Mouse (Mus musculus) 3T3-L1 (cell line): ENCODE data around the gene Fsip1.
"Not testable (repeated sequence)": the region's sequence is repeated elsewhere in the genome, so short reads cannot be mapped to it uniquely, and the experiment has no call there.

Experiments used
- DNase-seq: peaks from one replicate; pipeline ENCODE4 v3.0.0-alpha.2; 2015; ENCODE audit warnings: low read depth, low spot score

Gene Fsip1

GRCm38 (mm10) chr2:118174558-118175383 lies 82.0 kb downstream of the Fsip1 start:
- no peak for DNase-seq

GRCm38 (mm10) chr2:118168225-118168624 lies 88.5 kb downstream of the Fsip1 start:
- DNase-seq: peak; percentile 20

DNA sequence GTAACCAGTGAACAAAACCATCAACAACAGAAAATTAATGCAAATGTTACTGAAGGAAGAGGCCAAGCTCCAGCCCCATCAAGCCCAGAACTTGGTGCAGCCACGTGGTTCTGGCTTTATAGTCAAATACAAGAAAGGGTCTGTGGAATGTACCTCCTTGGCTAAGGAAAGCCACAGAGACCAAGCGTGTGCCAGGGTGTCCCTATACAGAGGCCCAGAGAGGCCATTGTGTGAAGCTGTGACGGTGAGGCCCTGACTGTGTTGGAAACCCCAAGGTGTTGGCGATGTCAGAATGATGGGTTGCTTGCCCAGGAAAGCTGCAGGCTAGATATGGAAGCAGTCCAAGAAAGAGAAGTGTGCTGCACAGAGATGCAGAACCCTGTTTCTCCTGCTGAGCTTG lies 89.0 kb downstream of the Fsip1 start:
- peak; percentile 36 for DNase-seq

DNA sequence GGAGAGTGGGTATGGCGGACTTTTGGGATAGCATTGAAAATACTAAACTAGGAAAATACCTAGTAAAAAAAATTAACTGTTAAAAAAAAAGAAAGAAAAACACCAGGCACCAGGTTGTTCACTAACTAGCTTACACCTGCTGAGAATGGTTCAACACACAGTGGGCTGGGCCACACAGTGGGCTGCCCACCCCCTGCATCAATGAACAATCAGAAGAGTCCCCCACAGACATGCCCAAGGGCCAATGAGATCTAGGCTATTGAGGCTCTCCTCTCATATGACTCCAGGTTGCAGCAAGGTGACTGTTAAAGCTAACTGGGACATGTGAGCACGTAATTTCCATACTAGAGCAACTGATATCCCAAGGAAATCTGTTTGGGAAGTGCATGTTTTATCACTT lies 91.1 kb downstream of the Fsip1 start:
- no peak for DNase-seq

DNA sequence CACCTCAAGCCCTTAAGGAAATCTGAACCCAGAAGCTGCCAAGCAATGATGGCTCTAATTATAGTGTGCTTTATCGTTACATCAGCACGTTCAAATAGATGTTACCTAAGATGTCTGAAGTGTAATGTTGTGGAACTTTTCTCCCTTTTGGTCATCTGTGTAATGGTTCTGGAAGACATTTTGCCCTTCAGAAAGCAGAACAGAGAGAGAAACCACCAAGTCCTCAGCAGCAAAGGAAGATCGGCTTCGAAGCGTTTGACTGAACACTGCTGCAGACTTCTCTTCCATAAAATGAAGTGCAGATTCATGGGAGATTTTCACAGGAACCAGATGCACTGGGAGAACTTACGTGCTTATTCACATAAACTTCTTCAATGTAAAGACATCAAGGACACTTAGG lies 92.6 kb downstream of the Fsip1 start:
- DNase-seq: no peak

GRCm38 (mm10) chr2:118162486-118162885 lies 94.3 kb downstream of the Fsip1 start:
- DNase-seq: no peak

DNA sequence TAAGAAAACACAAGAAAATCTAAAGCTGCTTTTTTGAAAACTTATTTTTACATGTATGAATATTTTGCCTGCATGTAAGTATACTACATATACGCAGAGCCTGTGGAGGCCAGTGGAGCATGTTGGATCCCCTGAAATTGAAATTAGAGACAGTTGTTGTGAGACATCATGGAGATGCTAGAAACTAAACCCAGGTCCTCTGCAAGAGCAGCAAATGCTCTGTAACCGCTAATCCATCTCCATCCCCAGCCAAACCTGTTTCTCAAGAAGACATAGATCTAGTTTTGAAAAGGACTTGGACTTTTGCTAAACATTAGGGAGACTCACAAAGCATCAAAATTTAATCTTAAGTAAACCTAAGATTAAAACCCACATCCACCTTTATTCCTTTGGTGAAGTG lies 95.8 kb downstream of the Fsip1 start:
- DNase-seq: no peak

DNA sequence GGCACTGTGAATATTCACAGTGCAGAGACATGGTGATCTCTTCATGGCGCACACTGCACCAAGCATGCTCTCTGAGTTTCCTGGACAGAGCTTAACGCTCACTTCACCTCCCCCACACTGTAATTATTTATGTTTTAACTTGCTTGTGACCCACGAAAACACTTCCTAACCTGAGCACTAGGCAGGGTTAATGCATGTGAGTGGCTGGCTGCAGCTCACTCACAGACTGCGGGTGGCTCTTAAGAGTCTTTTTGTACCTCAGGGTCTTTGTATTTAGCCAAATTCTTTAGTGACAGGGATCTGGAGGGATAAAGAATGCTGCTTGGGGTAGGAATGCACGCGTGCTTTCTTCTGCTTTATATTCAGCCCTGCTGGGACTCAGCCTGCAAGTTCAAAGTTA lies 96.2 kb downstream of the Fsip1 start:
- no peak for DNase-seq

DNA sequence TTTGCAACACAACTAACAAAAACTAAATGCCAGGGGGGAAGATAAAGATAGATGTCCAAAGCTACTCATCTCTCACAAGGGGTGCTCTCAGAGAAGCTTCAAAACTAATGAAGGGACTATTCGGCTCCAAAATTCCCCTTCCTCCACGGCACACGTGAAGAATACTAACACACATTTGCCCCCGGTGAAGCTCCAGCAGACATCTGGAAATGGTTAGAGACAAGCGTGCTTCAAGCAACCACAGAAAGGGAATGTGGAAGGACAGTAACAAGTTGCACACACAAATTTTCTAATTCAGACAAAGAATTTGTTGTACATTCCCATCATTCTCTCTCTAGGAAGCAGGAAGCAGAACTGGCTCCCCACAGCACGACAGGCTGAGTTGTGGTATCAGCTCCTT lies 97.6 kb downstream of the Fsip1 start:
- DNase-seq: peak; percentile 34

DNA sequence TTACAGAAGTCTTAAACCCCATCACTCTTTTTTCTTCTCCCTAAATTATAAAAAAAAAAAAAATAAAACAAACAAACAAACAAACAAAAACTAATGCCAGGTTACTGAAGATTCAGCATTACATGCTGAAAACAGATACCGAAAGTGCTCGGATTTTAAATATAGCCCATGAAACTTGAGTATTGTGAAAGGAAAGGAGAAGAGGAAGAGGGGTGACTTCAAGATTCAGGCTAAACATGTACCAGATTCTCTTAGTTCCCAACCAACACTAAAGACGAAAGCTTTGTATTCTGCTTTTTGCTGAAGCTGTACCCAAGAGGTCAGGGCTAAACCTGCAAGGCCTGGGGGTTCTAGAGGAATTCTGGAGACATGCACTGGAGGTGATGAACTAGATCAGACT lies 98.7 kb downstream of the Fsip1 start:
- DNase-seq: no peak

DNA sequence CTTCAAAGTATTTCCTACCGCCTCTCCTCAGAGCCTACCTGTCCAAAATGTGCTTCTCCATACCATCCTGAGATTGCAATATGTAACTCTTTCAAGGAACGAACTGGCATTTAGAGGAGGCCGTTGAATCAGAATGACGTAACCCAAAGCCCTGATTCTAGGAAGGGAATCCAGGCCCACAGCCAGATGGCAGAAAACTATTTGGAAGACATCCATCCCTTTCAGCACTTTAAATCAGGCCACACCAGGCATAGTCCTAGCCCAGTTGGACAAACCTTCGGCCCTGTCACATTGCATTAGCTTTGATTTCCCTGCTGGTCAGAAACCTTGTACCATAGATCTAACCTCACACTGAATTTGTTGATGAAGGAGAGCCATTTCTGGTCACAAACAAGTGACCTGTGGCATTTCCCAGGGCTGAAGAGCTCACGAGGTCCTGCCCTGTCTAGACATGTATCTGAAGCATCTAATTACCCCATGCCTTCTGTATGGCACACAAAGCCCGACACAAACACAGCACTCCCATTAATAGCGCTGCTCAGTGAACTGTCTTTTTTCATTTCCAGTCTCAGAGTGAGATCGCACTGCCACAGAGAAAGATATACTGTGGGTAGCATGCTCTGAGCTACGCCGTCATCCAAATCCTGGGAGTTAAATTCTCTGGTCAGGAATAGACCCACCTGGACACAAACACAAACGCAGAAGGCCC lies 106.8 kb downstream of the Fsip1 start:
- peak; percentile 98 for DNase-seq

- no peak for DNase-seq
Observed at GRCm38 (mm10) chr2:118148321-118149142, 108.2 kb downstream of the Fsip1 start.

- DNase-seq: not testable (repeated sequence)
Observed at GRCm38 (mm10) chr2:118147749-118148148, 109.0 kb downstream of the Fsip1 start.

GRCm38 (mm10) chr2:118141651-118142050 lies 115.1 kb downstream of the Fsip1 start:
- no peak for DNase-seq

DNA sequence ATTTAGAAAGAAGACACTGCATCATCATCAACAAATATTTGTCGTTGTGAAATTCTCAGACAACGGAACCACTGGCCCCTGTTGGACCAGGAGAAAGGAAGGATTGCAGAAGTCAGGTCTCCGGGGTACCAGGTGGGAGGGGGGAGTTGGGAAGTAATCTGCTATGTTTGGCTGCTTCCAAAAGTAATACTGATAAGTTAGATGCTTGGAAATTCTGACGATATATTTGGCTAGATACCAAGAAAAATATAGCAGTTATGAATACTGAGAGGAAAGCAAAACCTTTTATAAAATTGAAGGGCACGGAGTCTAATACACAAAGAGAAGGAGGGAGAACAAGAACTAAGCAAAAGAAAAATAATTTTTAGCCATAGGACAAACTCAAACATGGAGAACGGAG lies 117.5 kb downstream of the Fsip1 start:
- DNase-seq: no peak

DNA sequence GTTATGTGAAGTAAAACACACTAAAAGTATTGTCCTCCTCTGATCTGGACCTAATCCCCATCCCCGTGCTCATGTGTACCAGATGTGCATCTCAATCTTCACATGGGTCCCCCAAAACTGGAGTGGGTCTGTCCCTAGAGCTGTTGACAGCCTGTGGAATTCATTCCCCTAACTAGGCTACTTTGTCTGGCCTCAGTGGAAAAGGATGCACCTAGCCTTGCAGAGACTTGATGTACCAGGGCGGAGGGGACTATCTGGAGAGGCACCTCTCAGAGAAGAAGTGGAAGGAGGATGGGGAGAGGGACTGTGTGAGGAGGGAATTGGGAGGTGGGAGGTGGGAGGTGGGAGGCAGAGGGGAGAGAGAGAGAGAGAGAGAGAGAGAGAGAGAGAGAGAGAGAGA lies 119.0 kb downstream of the Fsip1 start:
- DNase-seq: no peak

DNA sequence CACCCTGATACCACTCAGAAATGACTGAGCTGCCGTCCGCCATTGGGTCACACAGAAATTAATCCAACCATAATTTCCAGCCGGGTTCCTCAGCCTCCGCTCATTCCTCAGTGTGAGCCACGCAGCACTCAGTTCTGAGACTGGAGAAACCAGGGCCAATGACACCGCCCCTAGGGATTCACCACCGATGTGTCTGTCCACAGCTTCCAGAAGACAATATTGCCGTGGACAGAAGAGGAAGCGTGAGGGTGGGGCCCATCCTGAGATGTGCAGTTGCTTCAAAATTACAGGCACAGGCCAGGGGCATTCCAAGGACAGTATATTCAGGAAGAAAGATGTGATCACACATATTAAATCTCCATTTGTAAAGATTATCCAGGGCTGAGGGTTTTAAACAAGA lies 119.7 kb downstream of the Fsip1 start:
- DNase-seq: no peak

- DNase-seq: peak; percentile 55
Observed at GRCm38 (mm10) chr2:118128313-118128712, 128.5 kb downstream of the Fsip1 start.

DNA sequence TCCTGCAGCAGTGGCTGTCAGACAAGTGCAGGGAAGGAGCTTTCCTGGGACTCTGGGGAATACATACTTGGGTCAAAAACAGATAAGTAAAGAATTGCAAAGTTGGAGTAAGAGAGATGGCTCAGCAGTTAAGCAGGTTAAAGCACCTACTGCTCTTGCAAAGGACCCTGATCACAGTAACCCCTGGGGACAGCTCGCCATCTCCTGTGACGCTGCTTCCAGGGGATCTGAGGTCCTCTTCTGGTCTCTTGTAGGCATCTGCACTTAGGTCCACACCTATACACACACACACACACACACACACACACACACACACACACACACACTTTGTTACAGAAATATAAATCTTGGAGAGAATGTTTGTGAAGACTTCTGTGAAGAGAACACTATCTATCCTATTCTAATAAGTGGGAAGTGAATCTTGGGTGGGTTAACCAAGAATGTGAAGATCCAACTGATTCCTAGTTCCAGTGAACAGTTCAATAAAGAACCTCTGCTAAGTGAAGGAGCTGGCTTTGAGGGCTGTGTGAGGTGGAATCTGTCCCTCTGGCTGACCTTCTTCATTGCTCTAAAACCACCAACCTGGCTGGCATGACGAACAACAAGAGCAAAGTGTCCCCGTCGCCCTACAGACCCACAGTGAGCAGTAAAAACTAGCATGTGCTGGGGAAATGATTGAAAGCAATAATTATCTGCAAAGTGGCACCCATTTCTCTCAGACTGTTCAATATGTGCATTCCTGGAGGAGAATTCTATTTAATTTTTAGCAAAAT lies 129.1 kb downstream of the Fsip1 start:
- DNase-seq: peak; percentile 61

GRCm38 (mm10) chr2:118125943-118126470 lies 130.8 kb downstream of the Fsip1 start:
- no peak for DNase-seq
